Mouse (Mus musculus) lung, postnatal 14 days (tissue): ENCODE results near the gene Zfp949.
A peak's percentile ranks its signal among the peaks of the same experiment; 100 is the strongest.

Experiments used
- DNase-seq: peaks from one replicate; pipeline ENCODE4 v3.0.0; 2021

Zfp949 gene

GRCm38 (mm10) chr9:88547851-88548613 is at the start of gene Zfp949:
Zfp949 (plus strand) TSS chr9:88548020.
- DNase-seq, result peak; percentile 62

- DNase-seq, result no peak
Measured at GRCm38 (mm10) chr9:88500112-88500511, 47.7 kb upstream of the Zfp949 start.

GRCm38 (mm10) chr9:88501846-88502245 is 46.0 kb upstream of the Zfp949 start:
- DNase-seq, result no peak

GRCm38 (mm10) chr9:88515546-88515945 is 32.3 kb upstream of the Zfp949 start:
- DNase-seq, result no peak

GRCm38 (mm10) chr9:88516361-88516995 is 31.3 kb upstream of the Zfp949 start:
- DNase-seq, result no peak

GRCm38 (mm10) chr9:88519390-88520121 is 28.3 kb upstream of the Zfp949 start:
- DNase-seq, result no peak

GRCm38 (mm10) chr9:88520122-88520848 is 27.5 kb upstream of the Zfp949 start:
- no peak for DNase-seq

- no peak for DNase-seq
Measured at GRCm38 (mm10) chr9:88520849-88521483, 26.9 kb upstream of the Zfp949 start.

GRCm38 (mm10) chr9:88521961-88522568 is 25.8 kb upstream of the Zfp949 start:
- no peak for DNase-seq

- DNase-seq, result peak; percentile 97
Measured at GRCm38 (mm10) chr9:88522569-88523334, 25.1 kb upstream of the Zfp949 start.

- DNase-seq, result no peak
Measured at GRCm38 (mm10) chr9:88523335-88523668, 24.5 kb upstream of the Zfp949 start.

GRCm38 (mm10) chr9:88524367-88524766 is 23.5 kb upstream of the Zfp949 start:
- no peak for DNase-seq

- no peak for DNase-seq
Measured at GRCm38 (mm10) chr9:88524796-88525195, 23.0 kb upstream of the Zfp949 start.

GRCm38 (mm10) chr9:88525341-88525740 is 22.5 kb upstream of the Zfp949 start:
- DNase-seq, result no peak

GRCm38 (mm10) chr9:88527956-88528355 is 19.9 kb upstream of the Zfp949 start:
- no peak for DNase-seq

- DNase-seq, result no peak
Measured at GRCm38 (mm10) chr9:88528736-88529135, 19.1 kb upstream of the Zfp949 start.

- DNase-seq, result no peak
Measured at GRCm38 (mm10) chr9:88529571-88529970, 18.2 kb upstream of the Zfp949 start.

GRCm38 (mm10) chr9:88529979-88530580 is 17.7 kb upstream of the Zfp949 start:
- DNase-seq, result no peak

- DNase-seq, result no peak
Measured at GRCm38 (mm10) chr9:88534093-88534492, 13.7 kb upstream of the Zfp949 start.

GRCm38 (mm10) chr9:88539546-88540224 is 8.1 kb upstream of the Zfp949 start:
- no peak for DNase-seq
